Mouse (Mus musculus): ENCODE results near the gene Arnt.
"Not testable (repeated sequence)": the region's sequence is repeated elsewhere in the genome, so short reads cannot be mapped to it uniquely, and the experiment has no call there.

Gene Arnt

GRCm38 (mm10) chr3:95434136-95434982 is at the start of gene Arnt:
Gene Arnt (plus strand): TSS chr3:95434388.
- DNase-seq: peak; percentile 90

GRCm38 (mm10) chr3:95385401-95386075 is 48.6 kb upstream of the Arnt start:
- DNase-seq: no peak

- DNase-seq: peak; percentile 4
These were observed 39.8 kb upstream of the Arnt start for GRCm38 (mm10) chr3:95394385-95394784.

GRCm38 (mm10) chr3:95402741-95403140 is 31.4 kb upstream of the Arnt start, which contains the start of gene 4930558C23Rik:
Gene 4930558C23Rik (minus strand): TSS chr3:95402841.
- DNase-seq: no peak

- DNase-seq: no peak
These were observed 26.5 kb upstream of the Arnt start for GRCm38 (mm10) chr3:95407728-95408127.

GRCm38 (mm10) chr3:95408852-95409251 is 25.3 kb upstream of the Arnt start:
- DNase-seq: no peak

- DNase-seq: no peak
These were observed 21.9 kb upstream of the Arnt start for GRCm38 (mm10) chr3:95412268-95412667.

- no peak for DNase-seq
These were observed 16.3 kb upstream of the Arnt start for GRCm38 (mm10) chr3:95417866-95418265.

GRCm38 (mm10) chr3:95426476-95426875 is 7.7 kb upstream of the Arnt start:
- DNase-seq: not testable (repeated sequence)

- not testable (repeated sequence) for DNase-seq
These were observed 6.9 kb upstream of the Arnt start for GRCm38 (mm10) chr3:95427117-95427890.

- DNase-seq: peak; percentile 12
These were observed 6.3 kb upstream of the Arnt start for GRCm38 (mm10) chr3:95427891-95428238.

GRCm38 (mm10) chr3:95428423-95428822 is 5.8 kb upstream of the Arnt start:
- DNase-seq: not testable (repeated sequence)

- no peak for DNase-seq
These were observed 780 bp upstream of the Arnt start for GRCm38 (mm10) chr3:95433301-95433915.

- no peak for DNase-seq
These were observed 789 bp downstream of the Arnt start for GRCm38 (mm10) chr3:95434983-95435370.

GRCm38 (mm10) chr3:95435561-95435960 is 1.4 kb downstream of the Arnt start:
- DNase-seq: no peak

- not testable (repeated sequence) for DNase-seq
These were observed 4.4 kb downstream of the Arnt start for GRCm38 (mm10) chr3:95438636-95439035.

GRCm38 (mm10) chr3:95439670-95440069 is 5.5 kb downstream of the Arnt start:
- no peak for DNase-seq

GRCm38 (mm10) chr3:95442406-95443117 is 8.4 kb downstream of the Arnt start:
- DNase-seq: no peak

- DNase-seq: no peak
These were observed 11.1 kb downstream of the Arnt start for GRCm38 (mm10) chr3:95445311-95445710.

GRCm38 (mm10) chr3:95450408-95450807 is 16.2 kb downstream of the Arnt start:
- DNase-seq: peak; percentile 45

- DNase-seq: no peak
These were observed 16.7 kb downstream of the Arnt start for GRCm38 (mm10) chr3:95450915-95451314.

- no peak for DNase-seq
These were observed 22.2 kb downstream of the Arnt start for GRCm38 (mm10) chr3:95456367-95456766.
